Mouse (Mus musculus) ES-E14 (cell line): ENCODE results near the gene Gm21761.
"Not testable (repeated sequence)": the region's sequence is repeated elsewhere in the genome, so short reads cannot be mapped to it uniquely, and the experiment has no call there.

ENCODE experiments used
- CHD2 ChIP-seq: IDR thresholded peaks from 2 replicates; pipeline ENCODE4 v1.6.1; 2014; ENCODE audit warnings: mild to moderate bottlenecking, low read depth, low read length, inconsistent platforms
- MAFK ChIP-seq: IDR thresholded peaks from 2 replicates; pipeline ENCODE4 v1.6.1; 2014; ENCODE audit warnings: mild to moderate bottlenecking, low read depth, low read length, inconsistent platforms; ENCODE audit not compliant: insufficient read depth
- ZC3H11A ChIP-seq: IDR thresholded peaks from 2 replicates; pipeline ENCODE4 v1.6.1; 2012; ENCODE audit warnings: low read depth, mild to moderate bottlenecking, inconsistent platforms, low read length, borderline replicate concordance

DNA sequence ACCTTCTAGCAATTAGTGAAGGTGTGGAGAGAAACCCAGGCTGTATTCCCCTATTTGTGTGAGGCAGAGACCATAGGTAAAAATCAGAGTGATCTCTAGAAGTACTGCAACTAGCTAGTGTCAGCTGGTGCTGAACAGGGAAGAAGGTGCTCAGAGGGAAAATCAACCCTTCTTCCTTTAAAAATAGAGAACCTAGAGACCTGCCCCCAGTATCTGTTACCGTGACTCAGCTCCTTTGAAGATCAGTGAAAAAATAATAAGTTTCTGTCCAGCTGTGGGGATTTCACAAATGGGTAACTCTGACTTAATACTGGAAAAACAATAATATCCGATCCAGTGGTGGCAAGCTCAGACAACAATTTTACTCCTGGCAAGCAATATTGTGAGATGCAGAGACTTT, 26.0 kb upstream of the Gm21761 start:
- not testable (repeated sequence) for TF ChIP-seq MAFK, CHD2, ZC3H11A
